Mouse (Mus musculus) left cerebral cortex, postnatal 25 days (tissue): ENCODE measurements at regions not wholly inside any gene's neighbourhood (a gene's known extent, or its start where the extent isn't known, plus 50 kb on each side); places are given as distances from the start of the nearest gene placed in this dataset.

Experiments used
- DNase-seq, 2 experiments: peaks; one replicate each; pipeline ENCODE4 v3.0.0; 2022; ENCODE audit warnings: low spot score in 2 of 2, mixed read lengths in 1 of 2
- intact Hi-C: fragments of 180-260 bp; cut with DNase I; formaldehyde crosslinking; loops from one replicate; pipeline ENCODE4 v1.15.1; 2025

DNA sequence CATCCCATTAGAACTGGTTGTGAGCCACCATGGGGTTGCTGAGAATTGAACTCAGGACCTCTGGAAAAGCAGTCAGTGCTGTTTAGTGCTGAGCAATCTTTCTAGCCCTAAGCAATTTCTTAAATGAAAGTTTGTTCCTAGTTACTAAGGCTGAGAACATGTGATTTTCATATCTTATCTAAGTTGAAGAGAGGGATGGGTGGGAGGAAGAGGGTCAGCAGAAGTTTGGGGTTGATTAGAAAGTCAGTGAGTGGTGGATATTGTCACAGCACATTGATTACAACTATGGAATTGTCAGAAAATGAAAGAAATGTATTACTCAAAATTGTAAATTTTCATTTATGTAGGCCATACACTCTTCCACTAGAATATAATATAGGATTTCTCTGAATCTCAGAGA is 337.4 kb upstream of the Robo2 start:
- intact Hi-C loops = no loop called here

DNA sequence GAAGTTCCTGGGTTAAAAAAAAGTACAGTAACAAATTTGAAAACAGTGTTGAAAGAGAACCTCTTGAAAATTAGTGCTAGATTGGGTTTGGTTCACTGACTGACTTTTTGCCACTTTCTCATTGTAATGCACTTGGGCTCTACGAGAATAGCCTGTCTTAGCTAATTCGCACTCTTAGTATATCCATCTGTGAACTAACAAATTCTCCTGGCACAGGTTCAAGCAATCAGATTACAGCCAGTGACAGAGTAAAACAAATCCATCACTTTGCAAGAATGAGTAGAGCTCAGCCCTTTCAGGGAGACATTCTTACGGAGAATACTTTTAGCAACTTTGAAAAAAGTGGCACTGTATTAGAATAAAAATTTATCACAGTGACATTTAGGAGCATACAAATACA is 331.9 kb upstream of the Robo2 start:
- DNase-seq = no peak
- intact Hi-C loops = no loop called here

More for the DNA sequence above, 337.4 kb upstream of the Robo2 start:
- DNase-seq = no peak

GRCm38 (mm10) chr16:74739194-74740135 is 327.8 kb upstream of the Robo2 start:
- intact Hi-C loops = no loop called here
- DNase-seq = peak in 1 of 2 experiments; percentile 21

- no peak for DNase-seq
These were observed 321.5 kb upstream of the Robo2 start for GRCm38 (mm10) chr16:74732940-74733776.

GRCm38 (mm10) chr16:74730169-74730794 is 318.7 kb upstream of the Robo2 start:
- no peak for DNase-seq
- intact Hi-C loops = no loop called here

More at GRCm38 (mm10) chr16:74732940-74733776, 321.5 kb upstream of the Robo2 start:
- intact Hi-C loops = no loop called here

DNA sequence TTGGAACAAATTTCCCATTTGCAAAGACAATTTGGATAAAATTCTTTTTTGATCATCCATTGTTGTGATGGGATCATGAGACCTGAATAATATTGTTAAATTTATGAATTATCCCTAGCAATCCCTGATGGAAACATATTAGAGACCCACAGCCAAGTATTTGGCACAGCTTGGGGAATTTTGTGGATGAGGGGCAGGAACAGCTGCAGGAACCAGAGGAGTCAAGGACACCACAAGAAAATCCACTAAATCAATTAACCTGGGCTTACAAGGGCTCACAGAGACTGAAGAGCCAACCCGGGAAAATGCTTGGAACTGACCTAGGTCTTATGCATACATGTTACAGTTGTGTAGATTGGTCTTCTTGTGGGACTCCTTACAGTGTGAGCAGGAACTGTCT is 311.6 kb upstream of the Robo2 start:
- DNase-seq = no peak
- intact Hi-C loops = no loop called here

GRCm38 (mm10) chr16:74718154-74718553 is 306.5 kb upstream of the Robo2 start:
- no peak for DNase-seq
- intact Hi-C loops = no loop called here

GRCm38 (mm10) chr16:74717622-74718021 is 306.0 kb upstream of the Robo2 start:
- DNase-seq = no peak
- intact Hi-C loops = no loop called here

- no peak for DNase-seq
- intact Hi-C loops = no loop called here
These were observed 303.3 kb upstream of the Robo2 start for GRCm38 (mm10) chr16:74714950-74715349.

DNA sequence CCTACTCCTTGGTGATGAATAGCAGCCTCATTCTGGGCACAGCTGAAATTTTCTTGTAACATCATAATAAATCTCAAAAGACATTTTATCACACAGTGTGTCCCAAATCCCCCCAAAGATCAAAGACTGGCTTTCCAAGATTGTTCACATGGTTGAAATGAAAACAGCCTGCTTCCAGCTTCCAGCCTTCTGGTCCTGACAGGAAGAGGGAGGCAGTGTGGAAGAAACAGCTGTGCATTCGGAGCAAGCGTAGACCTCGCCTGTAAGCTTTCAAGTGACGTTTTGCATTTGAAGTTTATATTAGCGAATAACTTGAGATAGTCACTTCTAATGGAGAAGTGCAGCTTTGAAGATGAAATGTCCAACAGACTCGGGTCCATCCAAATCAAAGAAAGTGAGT is 300.9 kb upstream of the Robo2 start:
- DNase-seq = no peak
- intact Hi-C loops = no loop called here

DNA sequence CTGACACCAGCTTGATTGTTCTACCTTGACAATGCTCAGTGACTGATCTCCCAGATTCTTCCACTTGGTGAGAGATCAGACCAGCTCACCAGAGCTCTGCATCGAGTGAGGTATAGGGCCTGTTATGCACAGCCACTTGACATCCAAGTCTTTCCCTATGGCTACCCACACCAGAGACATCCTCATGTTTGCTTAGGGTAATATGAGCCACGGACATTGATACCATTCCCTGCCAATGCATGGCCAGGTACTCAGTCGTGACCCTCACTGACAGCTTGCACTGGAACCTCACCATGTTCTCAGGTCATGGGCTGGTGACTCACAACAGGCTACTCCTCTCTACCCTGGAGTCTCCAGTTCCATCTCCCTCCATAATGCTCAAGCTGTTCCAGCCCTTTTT is 290.4 kb upstream of the Robo2 start:
- intact Hi-C loops = no loop called here
- no peak for DNase-seq

GRCm38 (mm10) chr16:74683371-74683770 is 271.7 kb upstream of the Robo2 start:
- DNase-seq = peak; percentile 27 to 39
- intact Hi-C loops = no loop called here

DNA sequence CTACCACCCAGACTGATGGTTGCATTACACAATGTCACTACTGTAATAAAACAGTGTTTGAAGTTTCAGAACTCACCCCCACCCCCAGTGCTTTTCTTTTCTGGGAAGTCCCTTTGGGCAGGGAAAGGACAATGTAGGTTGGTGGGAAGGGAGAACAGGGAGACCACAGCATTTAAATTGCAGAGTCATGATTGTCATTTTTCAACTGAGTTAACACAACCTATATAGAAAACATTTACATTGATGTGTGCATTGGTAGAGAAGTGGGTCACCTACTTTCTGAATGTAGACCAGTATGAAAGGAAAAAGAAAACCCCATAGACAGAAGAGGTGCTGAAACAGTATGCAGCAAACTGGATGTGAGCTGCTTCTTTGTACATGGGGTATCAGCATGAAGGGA is 264.0 kb upstream of the Robo2 start:
- intact Hi-C loops = no loop called here
- DNase-seq = no peak

DNA sequence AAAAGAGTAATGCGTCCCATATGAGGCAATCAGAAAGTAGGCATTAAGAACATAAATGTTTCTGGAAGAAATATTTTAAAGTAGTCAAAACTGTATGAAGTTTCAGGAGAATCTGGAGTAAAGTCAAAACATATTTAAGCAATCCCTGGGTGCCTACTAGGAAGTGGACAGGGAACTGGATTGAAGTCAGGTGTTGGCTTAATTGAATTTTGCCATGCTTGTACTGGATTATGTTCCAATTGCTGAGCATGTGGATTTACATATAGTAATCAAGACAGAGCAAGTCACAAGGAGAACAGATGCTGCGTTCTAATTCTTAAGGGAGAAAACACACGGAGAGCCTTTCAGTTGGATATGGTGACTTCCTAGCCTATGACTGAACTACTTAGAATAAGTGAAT is 259.8 kb upstream of the Robo2 start:
- DNase-seq = no peak
- intact Hi-C loops = no loop called here

- intact Hi-C loops = no loop called here
- DNase-seq = no peak
These were observed 252.7 kb upstream of the Robo2 start for GRCm38 (mm10) chr16:74664337-74664736.

DNA sequence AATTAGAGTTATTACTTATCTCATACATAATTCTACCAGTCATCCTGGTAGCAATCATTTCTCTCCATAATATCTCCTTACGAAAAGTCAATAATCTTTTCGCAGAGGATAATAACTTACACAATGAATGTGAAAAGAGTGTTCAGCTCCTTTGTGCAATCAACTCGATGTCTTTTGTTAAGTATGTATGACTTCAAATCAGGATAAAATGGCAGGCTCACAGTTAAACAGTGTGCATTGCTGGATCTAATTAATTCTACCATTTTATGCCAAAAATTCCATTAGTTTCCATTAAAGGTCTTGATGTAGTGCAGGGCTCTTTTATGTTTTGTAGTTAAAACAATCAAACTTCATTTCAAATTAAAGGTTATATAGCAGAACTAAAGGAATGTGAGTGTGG is 239.6 kb upstream of the Robo2 start:
- no peak for DNase-seq
- intact Hi-C loops = no loop called here

- intact Hi-C loops = no loop called here
- no peak for DNase-seq
These were observed 237.6 kb upstream of the Robo2 start for GRCm38 (mm10) chr16:74649207-74649606.

DNA sequence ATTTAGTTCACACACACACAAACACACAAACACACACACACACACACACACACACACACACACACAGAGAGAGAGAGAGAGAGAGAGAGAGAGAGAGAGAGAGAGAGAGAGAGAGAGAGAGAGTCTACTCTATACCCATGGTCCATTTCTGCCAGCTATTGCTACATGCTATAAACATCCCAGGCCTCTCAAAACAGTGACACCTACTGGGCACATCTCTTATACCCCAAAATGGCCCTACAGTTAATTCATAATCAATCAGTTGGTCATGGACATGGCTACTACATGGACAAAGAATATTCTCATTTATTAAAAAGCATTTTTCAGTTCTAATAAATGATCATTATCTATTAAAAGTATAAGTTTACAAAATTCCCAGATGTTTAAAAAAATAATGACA is 236.8 kb upstream of the Robo2 start:
- DNase-seq = no peak
- intact Hi-C loops = no loop called here

DNA sequence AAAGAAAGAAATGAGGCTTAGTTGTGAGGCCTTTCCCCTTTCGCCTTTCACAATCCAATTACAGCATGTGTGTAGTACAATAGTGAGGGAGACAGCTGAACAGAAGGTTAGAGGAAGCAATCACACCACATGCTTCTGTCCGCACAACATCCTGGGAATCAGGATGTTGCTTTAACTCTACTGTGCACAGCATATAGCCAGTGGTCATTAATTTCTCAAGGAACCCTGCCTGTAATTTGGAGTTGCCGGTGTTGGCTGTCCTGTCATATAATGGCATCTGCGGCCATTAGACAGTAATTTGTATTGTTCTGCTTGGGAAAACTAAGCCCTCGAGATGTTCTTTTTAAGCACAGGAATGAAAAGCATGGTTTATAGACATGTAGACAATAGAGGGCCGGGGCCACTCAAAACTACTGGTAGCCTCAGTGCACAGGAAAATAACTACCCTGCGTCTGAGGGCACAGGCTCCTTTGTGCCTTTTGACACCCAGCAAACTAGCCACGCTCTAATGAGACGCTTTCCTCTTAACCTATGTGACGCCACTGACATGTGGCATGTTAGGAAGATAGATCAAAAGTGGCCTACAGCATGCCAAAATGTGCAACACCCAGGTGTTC is 233.2 kb upstream of the Robo2 start:
- DNase-seq = no peak
- intact Hi-C loops = no loop called here

GRCm38 (mm10) chr16:74639805-74640204 is 228.2 kb upstream of the Robo2 start:
- DNase-seq = no peak
- intact Hi-C loops = no loop called here
